Mouse (Mus musculus) G1E (cell line): ENCODE measurements around the gene Tedc1.

Experiments
- CTCF ChIP-seq: IDR thresholded peaks from 2 replicates; pipeline ENCODE4 v1.5.1; 2012; ENCODE audit warnings: low read depth, low read length, inconsistent platforms, mixed read lengths
- TAL1 ChIP-seq: conservative IDR thresholded peaks from 2 replicates; pipeline ENCODE4 v1.6.1; 2012; ENCODE audit warnings: low read depth, low read length, inconsistent platforms, mixed read lengths

DNA sequence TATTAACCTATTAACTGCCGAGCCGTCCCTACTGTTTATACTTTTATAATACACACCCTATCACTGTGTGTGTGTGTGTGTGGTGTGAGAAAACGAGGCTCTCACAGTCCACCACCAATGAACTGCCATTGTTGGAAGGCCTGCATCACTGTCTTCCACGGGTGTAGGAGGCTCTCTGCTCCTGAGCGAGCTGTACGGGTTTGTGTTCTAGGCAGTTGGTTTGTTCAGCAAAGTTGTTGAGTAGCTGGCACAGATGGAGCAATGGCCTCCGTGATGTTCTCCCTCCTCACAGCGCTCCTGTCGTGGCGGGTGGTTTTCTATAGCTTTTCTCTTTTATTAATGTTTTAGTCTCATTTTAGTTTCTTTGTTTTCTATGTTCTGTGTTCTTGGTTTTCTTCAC, 46.4 kb upstream of the Tedc1 start:
- TF ChIP-seq CTCF (no peak), TAL1 (no peak)
